Mouse (Mus musculus): ENCODE data around the gene Hbb-bh1. TPM values are rescaled to one million over a fixed set of nuclear protein-coding genes. Genes with fewer than 3 reads are reported as not detected.

Gene Hbb-bh1
- total and polyA plus RNA-seq, 2 experiments, result not detected

DNA sequence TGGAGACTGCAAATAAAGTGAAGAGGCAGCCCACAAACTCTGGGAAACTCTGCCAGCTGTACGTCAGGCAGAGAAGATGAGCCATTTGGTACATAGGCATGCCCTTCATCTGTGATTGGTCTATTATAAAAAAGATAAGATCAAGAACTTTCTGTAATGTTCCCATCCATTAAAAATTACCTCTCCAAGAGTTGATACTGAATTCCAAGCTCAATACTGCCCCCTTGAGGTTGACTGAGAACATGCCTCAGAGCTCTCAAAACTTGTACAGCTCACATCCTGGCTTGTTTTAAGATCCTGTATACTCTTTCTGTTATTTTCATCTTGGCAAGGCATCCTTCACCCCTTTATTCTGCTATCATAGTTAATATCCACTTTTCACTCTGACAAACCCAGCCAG is 36.1 kb downstream of the Hbb-bh1 start:
- DNase-seq (ENCODE audit: extremely low read depth, low read depth, low spot score), result peak; percentile 29
- Histone ChIP-seq H3K36me3 (ENCODE audit: control insufficient read depth, insufficient read depth, low read length) (no peaks in the 10 kb centered on the region), H3K27ac (replicated peaks; ENCODE audit: insufficient read depth, low read depth, low read length) (no peak overlapping the region), H3K9ac (ENCODE audit: low read depth, low read length) (no peak overlapping the region), H3K4me1 (ENCODE audit: control insufficient read depth, insufficient read depth, low read length) (no peaks in the 10 kb centered on the region), H3K27me3 (ENCODE audit: control insufficient read depth, insufficient read depth, low read length) (no peaks in the 10 kb centered on the region), H3K4me3 (ENCODE audit: insufficient read depth, low read depth, low read length) (no peak overlapping the region), H3K79me2 (ENCODE audit: control insufficient read depth, insufficient read depth, low read length) (no peaks in the 10 kb centered on the region)
- peak; percentile 36 for TF ChIP-seq CTCF (IDR thresholded peaks at IDR 0.05; ENCODE audit: low read depth, low read length)
- no peak for TF ChIP-seq POLR2A (IDR thresholded peaks at IDR 0.05; ENCODE audit: extremely low read depth, insufficient read depth, low read length)
- 72% methylated on average over 1 of the region's 1 CpGs for WGBS

DNA sequence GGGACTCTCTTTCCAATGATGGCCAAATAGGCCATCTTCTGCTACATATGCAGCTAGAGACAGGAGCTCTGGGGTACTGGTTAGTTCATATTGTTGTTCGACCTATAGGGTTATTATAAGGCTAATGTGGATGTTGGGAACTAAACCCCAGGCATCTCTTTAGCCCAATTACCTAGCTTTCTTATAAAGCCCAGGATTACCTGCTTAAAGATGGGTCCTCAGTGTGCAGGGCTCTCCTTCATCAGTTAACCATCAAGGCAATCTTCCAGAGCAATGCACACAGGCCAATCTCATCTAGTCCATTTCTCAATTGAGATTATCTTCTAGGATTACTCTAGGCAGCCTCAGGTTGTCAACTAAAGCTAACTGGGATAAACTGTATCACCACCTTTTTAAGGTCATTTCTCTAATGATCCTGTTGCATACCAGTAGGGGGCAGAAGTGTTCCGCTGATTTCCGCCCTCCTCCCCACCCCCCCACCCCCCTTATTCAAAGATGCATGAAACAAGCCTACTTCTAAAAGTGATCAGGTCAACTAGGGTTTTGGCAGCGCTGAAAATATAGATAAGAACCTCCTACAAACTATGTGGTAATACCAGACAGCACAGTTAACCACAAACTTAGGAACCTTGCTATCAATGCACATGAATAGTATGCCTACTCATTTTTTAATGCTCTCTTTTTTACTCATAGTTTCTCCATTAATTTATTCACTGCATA is 50.1 kb downstream of the Hbb-bh1 start:
- H3K79me2 ChIP-seq (ENCODE audit: control insufficient read depth, insufficient read depth, low read length), result no peaks in the 10 kb centered on the region
- H3K36me3 ChIP-seq (ENCODE audit: control insufficient read depth, insufficient read depth, low read length), result no peaks in the 10 kb centered on the region
- H3K27me3 ChIP-seq (ENCODE audit: control insufficient read depth, insufficient read depth, low read length), result no peaks in the 10 kb centered on the region
- WGBS, result 21% methylated on average over 4 of the region's 4 CpGs
- no peak overlapping the region for H3K27ac ChIP-seq (replicated peaks; ENCODE audit: insufficient read depth, low read depth, low read length)
- H3K9ac ChIP-seq (ENCODE audit: low read depth, low read length), result no peak overlapping the region
- peak; percentile 5 for DNase-seq (ENCODE audit: extremely low read depth, low read depth, low spot score)
- H3K4me1 ChIP-seq (ENCODE audit: control insufficient read depth, insufficient read depth, low read length), result no peaks in the 10 kb centered on the region
- TF ChIP-seq CTCF (IDR thresholded peaks at IDR 0.05; ENCODE audit: low read depth, low read length), result no peak
- TF ChIP-seq POLR2A (IDR thresholded peaks at IDR 0.05; ENCODE audit: extremely low read depth, insufficient read depth, low read length), result no peak
- no peak overlapping the region for H3K4me3 ChIP-seq (ENCODE audit: insufficient read depth, low read depth, low read length)

DNA sequence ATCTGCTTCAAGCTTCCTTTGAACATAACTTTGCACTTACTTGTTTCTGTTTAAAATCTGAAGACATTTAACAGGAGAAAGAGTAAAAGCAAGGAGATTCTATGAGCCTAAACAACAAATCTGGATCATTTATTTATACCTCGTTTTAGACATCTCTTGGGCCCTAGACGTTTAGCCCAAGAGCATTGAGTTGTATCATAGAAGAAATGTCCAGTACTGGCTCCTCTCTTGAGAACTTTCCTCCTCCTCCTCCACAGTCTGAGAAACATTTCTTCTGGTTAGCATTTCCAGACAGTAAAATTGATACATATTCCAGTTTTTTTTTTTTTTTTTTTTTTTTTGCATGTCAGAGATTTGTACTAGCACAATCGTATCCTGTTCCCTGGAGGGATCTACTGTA is 51.2 kb downstream of the Hbb-bh1 start, which contains the start of gene Olfr67:
TSS of gene Olfr67 (minus strand) at position 101 of the 400 bp plus-strand sequence.
- H3K27me3 ChIP-seq (ENCODE audit: control insufficient read depth, insufficient read depth, low read length), result no peaks in the 10 kb centered on the region
- H3K36me3 ChIP-seq (ENCODE audit: control insufficient read depth, insufficient read depth, low read length), result no peaks in the 10 kb centered on the region
- no peaks in the 10 kb centered on the region for H3K79me2 ChIP-seq (ENCODE audit: control insufficient read depth, insufficient read depth, low read length)
- H3K4me1 ChIP-seq (ENCODE audit: control insufficient read depth, insufficient read depth, low read length), result no peaks in the 10 kb centered on the region
- TF ChIP-seq POLR2A (IDR thresholded peaks at IDR 0.05; ENCODE audit: extremely low read depth, insufficient read depth, low read length), result no peak
- TF ChIP-seq CTCF (IDR thresholded peaks at IDR 0.05; ENCODE audit: low read depth, low read length), result no peak
- WGBS, result 65% methylated on average over 3 of the region's 3 CpGs
- H3K4me3 ChIP-seq (ENCODE audit: insufficient read depth, low read depth, low read length), result no peak within 1 kb of the TSS
- no peak within 1 kb of the TSS for H3K9ac ChIP-seq (ENCODE audit: low read depth, low read length)
- H3K27ac ChIP-seq (replicated peaks; ENCODE audit: insufficient read depth, low read depth, low read length), result no peak within 1 kb of the TSS
- DNase-seq (ENCODE audit: extremely low read depth, low read depth, low spot score), result no peak

Other genes with a start within 250 kb of the Hbb-bh1 start
Only the 30 nearest of the 32 such genes appear.
- not detected in 2 replicates for gene Olfr620, start 230.6 kb downstream of the Hbb-bh1 start, total RNA-seq (2014; rRNA removed)
- not detected in 2 replicates for gene Olfr620, start 230.6 kb downstream of the Hbb-bh1 start, polyA plus RNA-seq (2012; rRNA removed)
- not detected in 2 replicates for gene Olfr622, start 200.5 kb downstream of the Hbb-bh1 start, total RNA-seq (2014; rRNA removed)
- not detected in 2 replicates for gene Olfr622, start 200.5 kb downstream of the Hbb-bh1 start, polyA plus RNA-seq (2012; rRNA removed)
- gene Olfr623, start 179.5 kb downstream of the Hbb-bh1 start, total RNA-seq (2014; rRNA removed), result not detected in 2 replicates
- not detected in 2 replicates for gene Olfr623, start 179.5 kb downstream of the Hbb-bh1 start, polyA plus RNA-seq (2012; rRNA removed)
- under 0.01 and 0.07 TPM in 2 replicates for gene Olfr624, start 172.0 kb downstream of the Hbb-bh1 start, total RNA-seq (2014; rRNA removed)
- gene Olfr624, start 172.0 kb downstream of the Hbb-bh1 start, polyA plus RNA-seq (2012; rRNA removed), result not detected in 2 replicates
- not detected in 2 replicates for gene Olfr625-ps1, start 160.4 kb downstream of the Hbb-bh1 start, total RNA-seq (2014; rRNA removed)
- not detected in 2 replicates for gene Olfr625-ps1, start 160.4 kb downstream of the Hbb-bh1 start, polyA plus RNA-seq (2012; rRNA removed)
- not detected in 2 replicates for gene Olfr243, start 128.5 kb downstream of the Hbb-bh1 start, total RNA-seq (2014; rRNA removed)
- gene Olfr243, start 128.5 kb downstream of the Hbb-bh1 start, polyA plus RNA-seq (2012; rRNA removed), result not detected in 2 replicates
- gene Olfr628, start 112.8 kb downstream of the Hbb-bh1 start, total RNA-seq (2014; rRNA removed), result not detected in 2 replicates
- not detected in 2 replicates for gene Olfr628, start 112.8 kb downstream of the Hbb-bh1 start, polyA plus RNA-seq (2012; rRNA removed)
- not detected in 2 replicates for gene Olfr629, start 98.2 kb downstream of the Hbb-bh1 start, total RNA-seq (2014; rRNA removed)
- gene Olfr629, start 98.2 kb downstream of the Hbb-bh1 start, polyA plus RNA-seq (2012; rRNA removed), result not detected in 2 replicates
- not detected in 2 replicates for gene Olfr630, start 85.8 kb downstream of the Hbb-bh1 start, total RNA-seq (2014; rRNA removed)
- not detected in 2 replicates for gene Olfr630, start 85.8 kb downstream of the Hbb-bh1 start, polyA plus RNA-seq (2012; rRNA removed)
- not detected in 2 replicates for gene Olfr69, start 71.6 kb downstream of the Hbb-bh1 start, total RNA-seq (2014; rRNA removed)
- not detected in 2 replicates for gene Olfr69, start 71.6 kb downstream of the Hbb-bh1 start, polyA plus RNA-seq (2012; rRNA removed)
- not detected in 2 replicates for gene Olfr68, start 63.5 kb downstream of the Hbb-bh1 start, total RNA-seq (2014; rRNA removed)
- gene Olfr68, start 63.5 kb downstream of the Hbb-bh1 start, polyA plus RNA-seq (2012; rRNA removed), result not detected in 2 replicates
- gene Olfr67, start 51.3 kb downstream of the Hbb-bh1 start, total RNA-seq (2014; rRNA removed), result not detected in 2 replicates
- not detected in 2 replicates for gene Olfr67, start 51.3 kb downstream of the Hbb-bh1 start, polyA plus RNA-seq (2012; rRNA removed)
- 116 and 144 TPM in 2 replicates for gene Hbb-bt, start 29.2 kb downstream of the Hbb-bh1 start, total RNA-seq (2014; rRNA removed)
- 56.2 and 75.5 TPM in 2 replicates for gene Hbb-bt, start 29.2 kb downstream of the Hbb-bh1 start, polyA plus RNA-seq (2012; rRNA removed)
- 760 and 1,100 TPM in 2 replicates for gene Hbb-bs, start 15.1 kb downstream of the Hbb-bh1 start, total RNA-seq (2014; rRNA removed)
- 551 and 848 TPM in 2 replicates for gene Hbb-bs, start 15.1 kb downstream of the Hbb-bh1 start, polyA plus RNA-seq (2012; rRNA removed)
- gene Hbb-bh2, start 2.6 kb downstream of the Hbb-bh1 start, total RNA-seq (2014; rRNA removed), result not detected in 2 replicates
- not detected in 2 replicates for gene Hbb-bh2, start 2.6 kb downstream of the Hbb-bh1 start, polyA plus RNA-seq (2012; rRNA removed)
- not detected in 2 replicates for gene Hbb-y, start 10.1 kb upstream of the Hbb-bh1 start, total RNA-seq (2014; rRNA removed)
- not detected in 2 replicates for gene Hbb-y, start 10.1 kb upstream of the Hbb-bh1 start, polyA plus RNA-seq (2012; rRNA removed)
- gene Olfr66, start 43.1 kb upstream of the Hbb-bh1 start, total RNA-seq (2014; rRNA removed), result not detected in 2 replicates
- gene Olfr66, start 43.1 kb upstream of the Hbb-bh1 start, polyA plus RNA-seq (2012; rRNA removed), result not detected in 2 replicates
- gene Olfr64, start 51.3 kb upstream of the Hbb-bh1 start, total RNA-seq (2014; rRNA removed), result not detected in 2 replicates
- not detected in 2 replicates for gene Olfr64, start 51.3 kb upstream of the Hbb-bh1 start, polyA plus RNA-seq (2012; rRNA removed)
- not detected in 2 replicates for gene Olfr65, start 60.3 kb upstream of the Hbb-bh1 start, total RNA-seq (2014; rRNA removed)
- gene Olfr65, start 60.3 kb upstream of the Hbb-bh1 start, polyA plus RNA-seq (2012; rRNA removed), result not detected in 2 replicates
- not detected in 2 replicates for gene Olfr631, start 85.7 kb upstream of the Hbb-bh1 start, total RNA-seq (2014; rRNA removed)
- not detected in 2 replicates for gene Olfr631, start 85.7 kb upstream of the Hbb-bh1 start, polyA plus RNA-seq (2012; rRNA removed)
- not detected in 2 replicates for gene Olfr632, start 91.2 kb upstream of the Hbb-bh1 start, total RNA-seq (2014; rRNA removed)
- gene Olfr632, start 91.2 kb upstream of the Hbb-bh1 start, polyA plus RNA-seq (2012; rRNA removed), result not detected in 2 replicates
- not detected in 2 replicates for gene Olfr633, start 101.3 kb upstream of the Hbb-bh1 start, total RNA-seq (2014; rRNA removed)
- gene Olfr633, start 101.3 kb upstream of the Hbb-bh1 start, polyA plus RNA-seq (2012; rRNA removed), result not detected in 2 replicates
- gene Olfr635, start 128.0 kb upstream of the Hbb-bh1 start, total RNA-seq (2014; rRNA removed), result not detected in 2 replicates
- gene Olfr635, start 128.0 kb upstream of the Hbb-bh1 start, polyA plus RNA-seq (2012; rRNA removed), result not detected in 2 replicates
- gene Olfr638, start 155.6 kb upstream of the Hbb-bh1 start, total RNA-seq (2014; rRNA removed), result not detected in 2 replicates
- gene Olfr638, start 155.6 kb upstream of the Hbb-bh1 start, polyA plus RNA-seq (2012; rRNA removed), result not detected in 2 replicates
- under 0.01 TPM in 2 replicates for gene Olfr639, start 174.1 kb upstream of the Hbb-bh1 start, total RNA-seq (2014; rRNA removed)
- gene Olfr639, start 174.1 kb upstream of the Hbb-bh1 start, polyA plus RNA-seq (2012; rRNA removed), result not detected in 2 replicates
- gene Olfr640, start 182.4 kb upstream of the Hbb-bh1 start, total RNA-seq (2014; rRNA removed), result not detected in 2 replicates
- not detected in 2 replicates for gene Olfr640, start 182.4 kb upstream of the Hbb-bh1 start, polyA plus RNA-seq (2012; rRNA removed)
- not detected in 2 replicates for gene Olfr641, start 192.3 kb upstream of the Hbb-bh1 start, total RNA-seq (2014; rRNA removed)
- not detected in 2 replicates for gene Olfr641, start 192.3 kb upstream of the Hbb-bh1 start, polyA plus RNA-seq (2012; rRNA removed)
- gene Olfr642, start 209.5 kb upstream of the Hbb-bh1 start, total RNA-seq (2014; rRNA removed), result not detected in 2 replicates
- gene Olfr642, start 209.5 kb upstream of the Hbb-bh1 start, polyA plus RNA-seq (2012; rRNA removed), result not detected in 2 replicates
- not detected in 2 replicates for gene 4930516K23Rik, start 218.3 kb upstream of the Hbb-bh1 start, total RNA-seq (2014; rRNA removed)
- gene 4930516K23Rik, start 218.3 kb upstream of the Hbb-bh1 start, polyA plus RNA-seq (2012; rRNA removed), result not detected in 2 replicates
- gene Olfr644, start 228.7 kb upstream of the Hbb-bh1 start, total RNA-seq (2014; rRNA removed), result not detected in 2 replicates
- gene Olfr644, start 228.7 kb upstream of the Hbb-bh1 start, polyA plus RNA-seq (2012; rRNA removed), result not detected in 2 replicates

Measured in liver, adult 2 months (tissue).